Mouse (Mus musculus): ENCODE data around the gene Cyb5b. TPM values are rescaled to one million over a fixed set of nuclear protein-coding genes. Genes with fewer than 3 reads are reported as not detected.
"Not testable (repeated sequence)": the region's sequence is repeated elsewhere in the genome, so short reads cannot be mapped to it uniquely, and the experiment has no call there.

Gene Cyb5b
- polyA plus RNA-seq, 1 experiment from 2014 or later, result 157 TPM

- H3K4me1 ChIP-seq, result no peaks in the 10 kb centered on the region
- H3K9ac ChIP-seq, result no peak overlapping the region
- no peaks in the 10 kb centered on the region for H3K27me3 ChIP-seq
- H3K4me2 ChIP-seq, result no peak overlapping the region
- WGBS, result 92% methylated on average over 14 of the region's 14 CpGs
- H3K36me3 ChIP-seq (replicated peaks), result no peaks in the 10 kb centered on the region
- no peak overlapping the region for H3K4me3 ChIP-seq (replicated peaks)
- no peak for ATAC-seq (ENCODE audit: low FRiP score)
- no peak overlapping the region for H3K27ac ChIP-seq
- no peaks in the 10 kb centered on the region for H3K9me3 ChIP-seq
Measured at GRCm38 (mm10) chr8:107194786-107195451, 44.5 kb downstream of the Cyb5b start.

GRCm38 (mm10) chr8:107197901-107198826 lies 47.7 kb downstream of the Cyb5b start:
- no peaks in the 10 kb centered on the region for H3K36me3 ChIP-seq (replicated peaks)
- 78% methylated on average over 24 of the region's 24 CpGs for WGBS
- H3K27me3 ChIP-seq, result no peaks in the 10 kb centered on the region
- H3K27ac ChIP-seq, result no peak overlapping the region
- no peak overlapping the region for H3K4me3 ChIP-seq (replicated peaks)
- no peak overlapping the region for H3K9ac ChIP-seq
- H3K9me3 ChIP-seq, result no peaks in the 10 kb centered on the region
- no peak for ATAC-seq (ENCODE audit: low FRiP score)
- no peak overlapping the region for H3K4me2 ChIP-seq
- H3K4me1 ChIP-seq, result no peaks in the 10 kb centered on the region

- Histone ChIP-seq H3K4me3 (replicated peaks) (no peak overlapping the region), H3K36me3 (replicated peaks) (no peaks in the 10 kb centered on the region), H3K27me3 (no peaks in the 10 kb centered on the region), H3K9me3 (no peaks in the 10 kb centered on the region), H3K4me2 (no peak overlapping the region), H3K9ac (no peak overlapping the region), H3K4me1 (peaks cover 5% of the 10 kb centered on the region), H3K27ac (no peak overlapping the region)
- ATAC-seq (ENCODE audit: low FRiP score), result no peak
- WGBS, result 88% methylated on average over 9 of the region's 9 CpGs
Measured at GRCm38 (mm10) chr8:107205164-107205563, 54.7 kb downstream of the Cyb5b start.

DNA sequence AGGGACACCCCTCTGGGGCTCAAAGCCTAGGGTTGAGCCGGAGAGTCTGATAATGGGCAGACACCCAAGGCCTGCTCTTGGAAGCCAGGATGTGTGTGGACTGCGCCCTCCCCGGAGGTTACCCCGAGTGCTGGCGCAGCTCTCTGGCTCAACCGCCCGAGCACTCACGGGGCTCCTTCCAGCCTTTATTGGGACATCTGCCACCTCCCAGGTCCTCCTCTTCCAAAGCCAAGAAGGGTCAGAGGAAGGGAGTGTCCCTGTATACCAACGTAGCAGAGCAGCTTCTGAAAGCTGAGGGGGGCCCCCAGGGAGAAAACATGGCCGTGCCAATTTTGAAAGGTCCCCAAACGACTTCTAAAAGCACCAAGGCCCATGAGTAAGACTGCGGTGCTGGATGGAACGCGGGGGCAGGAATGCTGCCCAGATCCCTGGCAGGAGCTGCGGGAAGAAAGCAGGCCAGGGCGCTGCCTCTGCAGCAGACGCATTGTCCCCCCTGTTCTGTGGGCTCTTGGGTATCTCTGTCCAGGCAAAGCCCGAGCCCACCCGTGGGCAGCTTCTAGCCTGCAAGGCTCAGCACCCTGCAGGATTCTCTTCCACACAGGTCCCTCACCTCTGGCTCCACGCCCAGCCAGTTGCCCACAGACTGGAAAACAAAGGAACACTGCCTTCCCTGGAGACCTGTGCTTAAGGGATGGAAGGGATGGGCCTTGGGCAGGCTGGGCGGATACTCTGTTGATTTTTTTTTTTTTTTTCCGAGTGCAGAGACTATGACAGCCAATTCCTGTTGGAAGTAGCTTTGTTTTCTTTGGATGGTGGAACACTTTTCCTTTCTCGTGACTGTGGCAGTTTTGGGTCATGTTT lies 55.5 kb downstream of the Cyb5b start:
- ATAC-seq (ENCODE audit: low FRiP score), result no peak
- no peak overlapping the region for H3K9ac ChIP-seq

GRCm38 (mm10) chr8:107206782-107207525 lies 56.5 kb downstream of the Cyb5b start:
- no peak for ATAC-seq (ENCODE audit: low FRiP score)

More for the DNA sequence above, 55.5 kb downstream of the Cyb5b start:
- no peak overlapping the region for H3K4me3 ChIP-seq (replicated peaks)
- peaks cover 5% of the 10 kb centered on the region for H3K4me1 ChIP-seq
- no peaks in the 10 kb centered on the region for H3K27me3 ChIP-seq
- no peaks in the 10 kb centered on the region for H3K9me3 ChIP-seq
- H3K36me3 ChIP-seq (replicated peaks), result no peaks in the 10 kb centered on the region
- 81% methylated on average over 23 of the region's 23 CpGs for WGBS
- H3K27ac ChIP-seq, result no peak overlapping the region; the same call in 1 of the 2 replicates
- no peak overlapping the region for H3K4me2 ChIP-seq

GRCm38 (mm10) chr8:107209185-107209584 lies 58.7 kb downstream of the Cyb5b start:
- no peak for ATAC-seq (ENCODE audit: low FRiP score)
- H3K9me3 ChIP-seq, result no peaks in the 10 kb centered on the region
- H3K4me3 ChIP-seq (replicated peaks), result no peak overlapping the region
- H3K36me3 ChIP-seq (replicated peaks), result no peaks in the 10 kb centered on the region
- H3K27ac ChIP-seq, result no peak overlapping the region
- no peak overlapping the region for H3K9ac ChIP-seq
- WGBS, result 88% methylated on average over 7 of the region's 7 CpGs
- no peak overlapping the region for H3K4me2 ChIP-seq
- H3K27me3 ChIP-seq, result no peaks in the 10 kb centered on the region
- peaks cover 5% of the 10 kb centered on the region for H3K4me1 ChIP-seq

More at GRCm38 (mm10) chr8:107206782-107207525, 56.5 kb downstream of the Cyb5b start:
- H3K9me3 ChIP-seq, result no peaks in the 10 kb centered on the region
- peaks cover 5% of the 10 kb centered on the region for H3K4me1 ChIP-seq
- H3K36me3 ChIP-seq (replicated peaks), result no peaks in the 10 kb centered on the region
- no peak overlapping the region for H3K4me3 ChIP-seq (replicated peaks)
- H3K9ac ChIP-seq, result no peak overlapping the region
- no peaks in the 10 kb centered on the region for H3K27me3 ChIP-seq
- WGBS, result 85% methylated on average over 9 of the region's 9 CpGs
- H3K27ac ChIP-seq, result no peak overlapping the region
- H3K4me2 ChIP-seq, result no peak overlapping the region

GRCm38 (mm10) chr8:107212006-107212405 lies 61.6 kb downstream of the Cyb5b start:
- H3K4me1 ChIP-seq, result no peaks in the 10 kb centered on the region
- no peaks in the 10 kb centered on the region for H3K36me3 ChIP-seq (replicated peaks)
- 88% methylated on average over 7 of the region's 7 CpGs for WGBS
- no peak overlapping the region for H3K27ac ChIP-seq
- no peak overlapping the region for H3K4me2 ChIP-seq
- H3K9ac ChIP-seq, result no peak overlapping the region
- H3K9me3 ChIP-seq, result no peaks in the 10 kb centered on the region
- no peak for ATAC-seq (ENCODE audit: low FRiP score)
- H3K27me3 ChIP-seq, result no peaks in the 10 kb centered on the region
- H3K4me3 ChIP-seq (replicated peaks), result no peak overlapping the region

DNA sequence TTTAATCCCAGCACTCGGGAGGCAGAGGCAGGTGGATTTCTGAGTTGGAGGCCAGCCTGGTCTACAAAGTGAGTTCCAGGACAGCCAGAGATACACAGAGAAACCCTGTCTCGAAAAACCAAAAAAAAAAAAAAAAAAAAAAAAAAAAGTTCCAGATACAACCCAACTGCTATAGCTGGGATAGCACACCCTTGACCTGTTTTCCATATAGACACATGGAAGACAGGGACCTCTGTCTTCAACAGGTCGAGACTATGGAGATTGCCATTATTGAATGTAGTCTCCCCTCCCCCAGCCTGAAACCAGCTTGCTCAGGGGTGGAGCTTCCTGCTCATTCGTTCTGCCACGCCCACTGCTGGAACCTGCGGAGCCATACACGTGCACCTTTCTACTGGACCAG lies 66.8 kb downstream of the Cyb5b start:
- H3K27me3 ChIP-seq; H3K9ac ChIP-seq; H3K36me3 ChIP-seq (replicated peaks); H3K4me3 ChIP-seq (replicated peaks); ATAC-seq (ENCODE audit: low FRiP score); H3K4me1 ChIP-seq; H3K9me3 ChIP-seq; H3K27ac ChIP-seq; H3K4me2 ChIP-seq: not testable (repeated sequence)
- WGBS, result 72% methylated on average over 7 of the region's 7 CpGs

DNA sequence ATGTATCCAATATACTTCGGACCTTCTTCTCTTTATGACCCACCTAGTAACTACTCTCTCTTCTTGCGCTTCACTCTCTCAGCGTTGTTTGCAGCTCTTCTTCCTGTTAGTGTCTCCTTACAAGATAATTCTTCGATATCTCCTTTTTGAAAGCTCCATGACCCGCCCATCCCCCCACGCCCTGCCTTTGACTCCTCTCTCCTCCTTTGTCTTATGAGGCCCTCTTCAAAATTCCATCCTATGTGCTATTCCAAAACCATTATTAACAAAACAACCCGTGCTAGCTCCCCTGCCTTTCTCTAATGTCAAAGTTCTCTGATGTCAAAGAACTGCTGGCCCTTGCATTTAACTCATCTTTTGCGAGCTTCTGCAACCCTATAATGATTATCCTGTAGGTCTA lies 67.7 kb downstream of the Cyb5b start:
- Histone ChIP-seq H3K27me3 (no peaks in the 10 kb centered on the region), H3K9me3 (no peaks in the 10 kb centered on the region), H3K4me1 (no peaks in the 10 kb centered on the region), H3K27ac (no peak overlapping the region), H3K9ac (no peak overlapping the region), H3K4me3 (replicated peaks) (no peak overlapping the region), H3K4me2 (no peak overlapping the region), H3K36me3 (replicated peaks) (no peaks in the 10 kb centered on the region)
- ATAC-seq (ENCODE audit: low FRiP score), result no peak
- 91% methylated on average over 8 of the region's 8 CpGs for WGBS

DNA sequence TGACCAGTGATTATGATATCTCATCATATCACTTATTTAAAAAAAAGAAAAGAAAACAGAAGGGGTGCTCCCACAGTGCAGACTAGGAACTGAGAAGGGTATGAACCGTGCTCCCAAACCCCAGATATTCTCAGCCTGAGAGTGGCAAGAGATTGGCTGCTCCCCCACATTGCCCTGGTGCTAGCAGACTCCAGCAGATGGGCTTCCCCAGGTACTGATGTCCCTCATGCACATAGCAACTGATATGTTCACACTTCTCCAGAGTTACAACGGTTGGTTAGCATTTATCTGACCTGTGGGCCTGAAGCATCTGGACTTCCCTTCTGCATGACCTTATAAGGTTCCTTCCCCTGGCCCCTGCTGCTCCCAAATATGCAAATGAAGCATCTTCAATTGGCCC lies 68.6 kb downstream of the Cyb5b start:
- Histone ChIP-seq H3K4me3 (replicated peaks) (no peak overlapping the region), H3K36me3 (replicated peaks) (no peaks in the 10 kb centered on the region), H3K27me3 (no peaks in the 10 kb centered on the region), H3K27ac (no peak overlapping the region), H3K9ac (no peak overlapping the region), H3K9me3 (no peaks in the 10 kb centered on the region), H3K4me1 (no peaks in the 10 kb centered on the region), H3K4me2 (no peak overlapping the region)
- WGBS, result 84% methylated on average over 2 of the region's 2 CpGs
- ATAC-seq (ENCODE audit: low FRiP score), result no peak

GRCm38 (mm10) chr8:107221924-107222851 lies 71.7 kb downstream of the Cyb5b start:
- H3K4me1 ChIP-seq, result no peaks in the 10 kb centered on the region
- H3K4me2 ChIP-seq, result no peak overlapping the region
- no peak overlapping the region for H3K9ac ChIP-seq
- H3K9me3 ChIP-seq, result no peaks in the 10 kb centered on the region
- H3K27me3 ChIP-seq, result no peaks in the 10 kb centered on the region
- WGBS, result 55% methylated on average over 8 of the region's 8 CpGs
- no peaks in the 10 kb centered on the region for H3K36me3 ChIP-seq (replicated peaks)
- ATAC-seq (ENCODE audit: low FRiP score), result no peak
- no peak overlapping the region for H3K4me3 ChIP-seq (replicated peaks)
- no peak overlapping the region for H3K27ac ChIP-seq
